Mouse (Mus musculus): ENCODE data around the gene Tgfbr3. TPM values are rescaled to one million over a fixed set of nuclear protein-coding genes. Genes with fewer than 3 reads are reported as not detected.

Tgfbr3 gene
- total RNA-seq, 2 experiments from 2014 or later, result 10.8 to 11.3 TPM

GRCm38 (mm10) chr5:107276186-107276585 lies 13.2 kb downstream of the Tgfbr3 start:
- intact Hi-C loops (cut with DNase I), result no loop called here
- no peak for TF ChIP-seq CTCF (IDR thresholded peaks at IDR 0.05)
- Histone ChIP-seq H3K4me3 (no peak overlapping the region), H3K27ac (no peak overlapping the region)
- DNase-seq (ENCODE audit: extremely low spot score in 1 of 2, low spot score in 2 of 2), result no peak

DNA sequence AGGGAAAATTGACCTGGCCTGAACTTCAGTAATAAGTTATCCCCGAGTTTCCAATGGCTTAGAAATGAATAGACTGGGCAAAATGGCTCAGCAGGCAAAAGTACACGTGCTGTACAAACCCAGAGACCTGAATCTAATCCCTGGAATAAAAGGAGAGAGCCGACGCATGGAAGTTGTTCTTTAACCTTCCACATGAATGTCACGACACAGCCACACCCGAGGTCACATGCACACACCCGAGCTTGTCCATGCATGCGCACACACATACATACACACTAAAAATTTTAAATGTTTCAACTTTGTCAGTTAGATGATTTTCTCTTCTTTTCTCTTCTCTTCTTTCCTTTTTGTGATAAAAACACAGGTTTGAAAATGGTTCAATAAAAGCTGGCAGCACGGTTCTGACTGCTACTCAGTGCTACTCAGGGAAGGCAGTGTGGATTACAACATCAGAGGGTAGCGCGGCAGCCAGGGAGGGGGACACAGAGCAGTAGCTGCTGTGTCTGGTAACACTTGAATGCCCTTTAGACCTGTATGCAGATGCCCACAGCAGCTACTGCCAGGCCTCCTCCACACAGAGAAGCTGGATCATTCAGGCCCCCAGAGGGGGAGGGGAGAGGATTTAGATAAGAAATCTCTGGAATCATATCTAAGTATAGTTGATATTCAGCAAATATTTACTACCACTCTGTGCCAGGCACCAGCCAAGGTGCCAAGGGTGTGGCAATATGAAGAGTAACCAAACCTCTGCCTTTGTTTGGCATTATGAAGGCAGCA lies 17.0 kb downstream of the Tgfbr3 start:
- H3K27ac ChIP-seq, result no peak overlapping the region
- intact Hi-C loops (cut with DNase I), result no loop called here
- no peak for DNase-seq (ENCODE audit: extremely low spot score in 1 of 2, low spot score in 2 of 2)
- no peak for TF ChIP-seq CTCF (IDR thresholded peaks at IDR 0.05)
- no peak overlapping the region for H3K4me3 ChIP-seq

GRCm38 (mm10) chr5:107269006-107269328 lies 20.5 kb downstream of the Tgfbr3 start:
- DNase-seq (ENCODE audit: extremely low spot score in 1 of 2, low spot score in 2 of 2), result no peak
- no peak for TF ChIP-seq CTCF (IDR thresholded peaks at IDR 0.05)
- intact Hi-C loops (cut with DNase I), result no loop called here
- Histone ChIP-seq H3K27ac (no peak overlapping the region), H3K4me3 (no peak overlapping the region)

DNA sequence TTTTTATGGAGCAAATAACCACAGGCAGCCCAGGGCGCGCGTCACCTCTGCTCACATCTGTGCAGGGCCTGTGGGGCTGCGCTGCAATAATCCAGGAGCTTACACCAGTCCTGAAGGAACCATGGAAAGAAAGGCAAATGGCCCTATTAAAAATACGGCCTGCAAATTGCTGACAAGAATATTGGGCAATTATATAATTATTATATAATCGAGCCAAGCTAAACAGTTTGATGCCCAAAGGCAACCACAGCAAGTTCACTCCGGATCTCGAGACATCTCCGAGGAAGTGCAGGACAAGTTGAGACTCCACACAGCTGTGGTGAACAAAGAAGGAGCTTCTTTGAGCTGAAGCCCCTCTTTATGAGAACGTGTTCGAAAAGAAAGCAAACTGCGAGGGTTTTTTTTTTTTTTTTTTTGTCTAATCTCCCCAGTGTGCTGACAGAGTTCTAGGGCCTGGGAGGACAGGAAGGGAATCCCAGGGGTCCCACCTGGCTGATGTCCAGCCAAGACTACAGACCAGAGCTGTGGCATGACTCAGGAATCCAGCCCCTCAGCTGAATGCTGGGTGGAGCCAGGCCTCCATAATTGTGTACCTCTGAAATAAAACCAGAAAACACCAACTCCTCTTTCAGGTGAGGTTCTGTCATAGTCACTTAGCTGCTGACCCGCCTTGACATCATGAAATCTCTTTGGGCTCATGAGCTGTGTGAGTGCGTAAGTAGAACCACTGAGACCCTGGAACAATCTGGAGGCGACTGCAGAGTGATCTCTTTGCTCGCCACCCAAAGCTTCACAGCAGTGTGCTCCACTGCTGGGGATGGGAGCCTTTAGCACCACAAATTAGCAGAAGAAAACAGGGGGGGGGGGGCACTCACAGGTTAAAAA lies 21.1 kb downstream of the Tgfbr3 start:
- DNase-seq (ENCODE audit: extremely low spot score in 1 of 2, low spot score in 2 of 2), result no peak
- TF ChIP-seq CTCF (IDR thresholded peaks at IDR 0.05), result no peak
- no peak overlapping the region for H3K27ac ChIP-seq
- H3K4me3 ChIP-seq, result no peak overlapping the region
- intact Hi-C loops (cut with DNase I), result no loop called here

DNA sequence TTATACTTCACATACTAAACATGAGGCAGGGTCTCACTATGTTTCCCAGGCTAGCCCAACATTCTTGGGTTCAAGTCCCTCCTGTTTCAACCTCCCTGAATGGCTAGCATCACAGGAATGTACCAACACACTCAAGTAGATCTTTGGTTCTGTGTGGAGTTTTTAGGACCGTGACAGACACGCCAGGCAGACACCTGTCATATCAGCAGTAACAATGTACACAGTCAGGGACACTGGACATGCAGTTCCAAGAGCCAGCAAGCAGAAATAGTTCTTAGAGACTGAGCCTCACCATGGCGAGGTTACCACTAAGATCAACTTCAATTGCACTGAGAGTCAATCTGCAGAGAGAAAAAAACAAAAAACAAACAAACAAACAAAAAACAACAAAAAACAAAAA lies 22.9 kb downstream of the Tgfbr3 start:
- no peak for DNase-seq (ENCODE audit: extremely low spot score in 1 of 2, low spot score in 2 of 2)
- Histone ChIP-seq H3K27ac (no peak overlapping the region), H3K4me3 (no peak overlapping the region)
- intact Hi-C loops (cut with DNase I), result no loop called here
- no peak for TF ChIP-seq CTCF (IDR thresholded peaks at IDR 0.05)

- TF ChIP-seq CTCF (IDR thresholded peaks at IDR 0.05), result no peak
- no peak for DNase-seq (ENCODE audit: extremely low spot score in 1 of 2, low spot score in 2 of 2)
- intact Hi-C loops (cut with DNase I), result no loop called here
These were observed 24.7 kb downstream of the Tgfbr3 start for GRCm38 (mm10) chr5:107264426-107265360.

GRCm38 (mm10) chr5:107263836-107264235 lies 25.6 kb downstream of the Tgfbr3 start:
- H3K4me3 ChIP-seq, result no peak overlapping the region
- TF ChIP-seq CTCF (IDR thresholded peaks at IDR 0.05), result peak; percentile 14
- H3K27ac ChIP-seq, result no peak overlapping the region
- DNase-seq (ENCODE audit: extremely low spot score in 1 of 2, low spot score in 2 of 2), result no peak
- intact Hi-C loops (cut with DNase I), result no loop called here

More at GRCm38 (mm10) chr5:107264426-107265360, 24.7 kb downstream of the Tgfbr3 start:
- Histone ChIP-seq H3K27ac (no peak overlapping the region), H3K4me3 (no peak overlapping the region)

DNA sequence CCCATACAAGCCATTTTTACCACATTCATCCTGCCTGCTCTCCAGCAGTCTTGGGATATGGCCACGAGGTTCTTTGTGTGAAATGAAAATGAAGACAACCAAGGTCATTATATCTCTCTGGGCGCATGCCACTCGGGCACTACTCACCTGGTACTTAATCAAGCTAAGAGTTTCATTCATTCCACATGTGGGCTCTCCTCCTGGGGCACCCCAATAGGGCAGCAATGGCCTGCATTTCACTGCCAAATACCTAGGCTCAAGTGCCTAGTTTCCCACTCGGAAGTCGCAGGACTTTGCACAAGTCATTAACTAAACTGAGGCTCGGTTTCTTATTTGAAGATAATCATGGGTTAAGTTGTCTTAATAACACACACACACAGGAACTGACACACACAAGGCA lies 27.5 kb downstream of the Tgfbr3 start:
- H3K4me3 ChIP-seq, result no peak overlapping the region
- intact Hi-C loops (cut with DNase I), result no loop called here
- DNase-seq (ENCODE audit: extremely low spot score in 1 of 2, low spot score in 2 of 2), result no peak
- TF ChIP-seq CTCF (IDR thresholded peaks at IDR 0.05), result no peak
- no peak overlapping the region for H3K27ac ChIP-seq

GRCm38 (mm10) chr5:107260708-107261495 lies 28.5 kb downstream of the Tgfbr3 start:
- intact Hi-C loops (cut with DNase I), result no loop called here
- H3K4me3 ChIP-seq, result no peak overlapping the region

DNA sequence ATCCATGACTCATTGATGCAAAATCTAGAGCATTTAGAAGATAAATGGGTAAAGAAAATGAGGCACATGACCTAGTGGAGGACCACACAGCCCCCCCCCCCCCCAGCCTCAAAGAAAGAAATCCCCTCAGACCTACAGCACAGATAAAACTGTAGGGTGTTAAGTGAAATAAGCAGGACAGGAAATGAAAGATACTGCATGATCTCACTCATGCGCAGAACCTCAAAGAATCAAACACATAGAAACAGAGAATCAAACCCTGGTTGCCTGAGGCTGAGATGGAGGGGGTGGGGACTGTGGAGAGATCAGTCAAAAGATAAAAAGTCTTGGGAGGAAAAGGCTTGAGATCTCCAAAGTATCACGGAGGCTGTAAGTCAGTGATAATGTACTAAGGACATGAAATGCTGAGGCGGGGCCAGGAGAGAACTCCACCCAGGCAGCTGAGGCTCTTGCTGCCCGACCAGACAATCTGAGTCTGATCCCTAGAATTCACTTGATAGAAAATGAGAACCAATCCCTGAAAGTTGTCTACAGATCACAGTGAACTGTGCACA lies 29.9 kb downstream of the Tgfbr3 start:
- TF ChIP-seq CTCF (IDR thresholded peaks at IDR 0.05), result no peak
- Histone ChIP-seq H3K27ac (no peak overlapping the region), H3K4me3 (no peak overlapping the region)
- DNase-seq (ENCODE audit: extremely low spot score in 1 of 2, low spot score in 2 of 2), result no peak
- intact Hi-C loops (cut with DNase I), result no loop called here

More at GRCm38 (mm10) chr5:107260708-107261495, 28.5 kb downstream of the Tgfbr3 start:
- DNase-seq (ENCODE audit: extremely low spot score in 1 of 2, low spot score in 2 of 2), result no peak
- TF ChIP-seq CTCF (IDR thresholded peaks at IDR 0.05), result no peak
- no peak overlapping the region for H3K27ac ChIP-seq

GRCm38 (mm10) chr5:107253395-107253794 lies 36.0 kb downstream of the Tgfbr3 start:
- DNase-seq (ENCODE audit: extremely low spot score in 1 of 2, low spot score in 2 of 2), result no peak
- TF ChIP-seq CTCF (IDR thresholded peaks at IDR 0.05), result no peak
- H3K4me3 ChIP-seq, result no peak overlapping the region
- no peak overlapping the region for H3K27ac ChIP-seq
- intact Hi-C loops (cut with DNase I), result no loop called here

Measured in left cerebral cortex, adult 2 months (tissue).